Mouse (Mus musculus) lung, embryonic 16.5 days (tissue): ENCODE data around the gene A530016L24Rik. TPM values are rescaled to one million over a fixed set of nuclear protein-coding genes. Genes with fewer than 3 reads are reported as not detected.

Experiments used
- ATAC-seq: fragments of 200-750 bp; cut with Nextera tagmentation; 2 replicates; pipeline ENCODE4 v1.8.0; 2017; ENCODE audit warnings: low read depth, mild to moderate bottlenecking, moderate library complexity
- H3K27ac ChIP-seq: fragments of 300-500 bp; sonication (generic); 2 replicates; pipeline ENCODE4 v1.5.1; 2014; ENCODE audit warnings: mild to moderate bottlenecking, control low read depth, low read length
- H3K27me3 ChIP-seq: fragments of 300-500 bp; sonication (generic); 2 replicates; pipeline ENCODE4 v1.6.1; 2014; ENCODE audit warnings: low read depth, low read length, mixed read lengths; ENCODE audit not compliant: control insufficient read depth, insufficient read depth
- H3K36me3 ChIP-seq: fragments of 300-500 bp; sonication (generic); 2 replicates; pipeline ENCODE4 v1.6.1; 2014; ENCODE audit warnings: low read length; ENCODE audit not compliant: control insufficient read depth, insufficient read depth
- H3K4me1 ChIP-seq: fragments of 300-500 bp; sonication (generic); replicated peaks from 2 replicates; pipeline ENCODE4 v1.6.1; 2014; ENCODE audit warnings: low read length, mixed read lengths; ENCODE audit not compliant: control insufficient read depth, insufficient read depth
- H3K4me2 ChIP-seq: fragments of 300-500 bp; sonication (generic); 2 replicates; pipeline ENCODE4 v1.6.1; 2014; ENCODE audit warnings: low read depth, low read length, control low read depth
- H3K4me3 ChIP-seq: fragments of 300-500 bp; sonication (generic); 2 replicates; pipeline ENCODE4 v1.5.1; 2014; ENCODE audit warnings: mild to moderate bottlenecking, low read length, control low read depth
- H3K9ac ChIP-seq: fragments of 300-500 bp; sonication (generic); 2 replicates; pipeline ENCODE4 v1.6.1; 2014; ENCODE audit warnings: low read length, control low read depth
- H3K9me3 ChIP-seq: fragments of 300-500 bp; sonication (generic); 2 replicates; pipeline ENCODE4 v1.6.1; 2016; ENCODE audit warnings: low read length; ENCODE audit not compliant: control insufficient read depth
- WGBS: fragments of 180-500 bp; shearing (Covaris S2); extraction: QIAGEN DNeasy Blood & Tissue Kit; methylation state at CpG from one replicate; pipeline ENCODE4 v1.1.7; 2014; 5-methylcytosine and 5-hydroxymethylcytosine counted together
- polyA plus RNA-seq: library from polyadenylated mRNA; unstranded; fragments of >200 nt; fragmentation: Nextera tagmentation; extraction: Ambion mirVana; gene quantifications from 2 replicates; pipeline ENCODE4 v1.2.1, GENCODE M21; 2015

The A530016L24Rik gene
- polyA plus RNA-seq, 1 experiment from 2014 or later = 0.10 TPM

- Histone ChIP-seq H3K4me3 (no peak overlapping the region), H3K27ac (no peak overlapping the region), H3K4me1 (peaks cover 11% of the 10 kb centered on the region), H3K4me2 (no peak overlapping the region), H3K9me3 (no peaks in the 10 kb centered on the region), H3K36me3 (no peaks in the 10 kb centered on the region), H3K27me3 (no peaks in the 10 kb centered on the region), H3K9ac (no peak overlapping the region)
- 89% methylated on average over 9 of the region's 9 CpGs for WGBS
- ATAC-seq = no peak
Measured at GRCm38 (mm10) chr12:112489535-112489934, 287 bp downstream of the A530016L24Rik start.

GRCm38 (mm10) chr12:112490444-112490939 lies 1.2 kb downstream of the A530016L24Rik start:
- Histone ChIP-seq H3K36me3 (no peaks in the 10 kb centered on the region), H3K4me1 (peaks cover 11% of the 10 kb centered on the region), H3K4me3 (no peak overlapping the region), H3K27ac (0 out of 2 replicates have a peak overlapping the region, but pooled peaks have one; percentile 6), H3K9me3 (no peaks in the 10 kb centered on the region), H3K9ac (0 out of 2 replicates have a peak overlapping the region, but pooled peaks have one; percentile 0), H3K4me2 (no peak overlapping the region), H3K27me3 (no peaks in the 10 kb centered on the region)
- ATAC-seq = peak; percentile 83
- 9% methylated on average over 3 of the region's 3 CpGs for WGBS

- H3K9me3 ChIP-seq = no peaks in the 10 kb centered on the region
- H3K4me1 ChIP-seq = peaks cover 2% of the 10 kb centered on the region
- no peak overlapping the region for H3K4me3 ChIP-seq
- H3K4me2 ChIP-seq = no peak overlapping the region
- H3K27ac ChIP-seq = no peak overlapping the region
- H3K9ac ChIP-seq = no peak overlapping the region
- WGBS = 61% methylated on average over 5 of the region's 5 CpGs
- ATAC-seq = no peak
- H3K36me3 ChIP-seq = no peaks in the 10 kb centered on the region
- H3K27me3 ChIP-seq = no peaks in the 10 kb centered on the region
Measured at GRCm38 (mm10) chr12:112496136-112496535, 6.9 kb downstream of the A530016L24Rik start.

- H3K9me3 ChIP-seq = no peaks in the 10 kb centered on the region
- no peaks in the 10 kb centered on the region for H3K4me1 ChIP-seq
- no peak overlapping the region for H3K4me3 ChIP-seq
- no peak overlapping the region for H3K9ac ChIP-seq
- no peak overlapping the region for H3K4me2 ChIP-seq
- no peak overlapping the region for H3K27ac ChIP-seq
- ATAC-seq = no peak
- WGBS = 62% methylated on average over 8 of the region's 8 CpGs
- no peaks in the 10 kb centered on the region for H3K27me3 ChIP-seq
- H3K36me3 ChIP-seq = no peaks in the 10 kb centered on the region
Measured at GRCm38 (mm10) chr12:112497731-112498130, 8.5 kb downstream of the A530016L24Rik start.

GRCm38 (mm10) chr12:112498683-112499082 lies 9.4 kb downstream of the A530016L24Rik start:
- Histone ChIP-seq H3K4me2 (no peak overlapping the region), H3K9me3 (no peaks in the 10 kb centered on the region), H3K36me3 (no peaks in the 10 kb centered on the region), H3K27ac (no peak overlapping the region), H3K27me3 (no peaks in the 10 kb centered on the region), H3K4me1 (no peaks in the 10 kb centered on the region), H3K4me3 (no peak overlapping the region), H3K9ac (no peak overlapping the region)
- WGBS = 25% methylated on average over 11 of the region's 11 CpGs
- no peak for ATAC-seq

- Histone ChIP-seq H3K4me3 (no peak overlapping the region), H3K9ac (no peak overlapping the region), H3K9me3 (no peaks in the 10 kb centered on the region), H3K27me3 (no peaks in the 10 kb centered on the region), H3K4me2 (no peak overlapping the region), H3K4me1 (no peaks in the 10 kb centered on the region), H3K27ac (no peak overlapping the region), H3K36me3 (no peaks in the 10 kb centered on the region)
- ATAC-seq = no peak
- 25% methylated on average over 19 of the region's 19 CpGs for WGBS
Measured at GRCm38 (mm10) chr12:112503003-112503771, 13.9 kb downstream of the A530016L24Rik start.

- Histone ChIP-seq H3K4me2 (no peak overlapping the region), H3K27ac (no peak overlapping the region)
- WGBS = 55% methylated on average over 6 of the region's 6 CpGs
Measured at GRCm38 (mm10) chr12:112506267-112506666, 17.0 kb downstream of the A530016L24Rik start.

GRCm38 (mm10) chr12:112507264-112507663 lies 18.0 kb downstream of the A530016L24Rik start:
- ATAC-seq = no peak
- WGBS = 21% methylated on average over 4 of the region's 4 CpGs
- Histone ChIP-seq H3K27ac (no peak overlapping the region), H3K9me3 (no peaks in the 10 kb centered on the region), H3K4me2 (no peak overlapping the region), H3K4me3 (no peak overlapping the region), H3K9ac (no peak overlapping the region), H3K27me3 (peaks cover 19% of the 10 kb centered on the region), H3K36me3 (no peaks in the 10 kb centered on the region), H3K4me1 (0 out of 2 replicates have a peak, but pooled peaks cover 2% of the 10 kb centered on the region)

More at GRCm38 (mm10) chr12:112506267-112506666, 17.0 kb downstream of the A530016L24Rik start:
- Histone ChIP-seq H3K36me3 (no peaks in the 10 kb centered on the region), H3K27me3 (peaks cover 17% of the 10 kb centered on the region), H3K9ac (no peak overlapping the region), H3K4me3 (no peak overlapping the region), H3K4me1 (0 out of 2 replicates have a peak, but pooled peaks cover 2% of the 10 kb centered on the region), H3K9me3 (no peaks in the 10 kb centered on the region)
- ATAC-seq = no peak

- Histone ChIP-seq H3K27ac (no peak overlapping the region), H3K4me1 (0 out of 2 replicates have a peak, but pooled peaks cover 2% of the 10 kb centered on the region), H3K9me3 (no peaks in the 10 kb centered on the region), H3K9ac (no peak overlapping the region), H3K4me3 (no peak overlapping the region), H3K27me3 (peaks cover 19% of the 10 kb centered on the region), H3K4me2 (no peak overlapping the region), H3K36me3 (no peaks in the 10 kb centered on the region)
- WGBS = 82% methylated on average over 3 of the region's 3 CpGs
- no peak for ATAC-seq
Measured at GRCm38 (mm10) chr12:112507984-112508383, 18.7 kb downstream of the A530016L24Rik start.
